Mouse (Mus musculus): ENCODE data around the gene Msl1.

DNA sequence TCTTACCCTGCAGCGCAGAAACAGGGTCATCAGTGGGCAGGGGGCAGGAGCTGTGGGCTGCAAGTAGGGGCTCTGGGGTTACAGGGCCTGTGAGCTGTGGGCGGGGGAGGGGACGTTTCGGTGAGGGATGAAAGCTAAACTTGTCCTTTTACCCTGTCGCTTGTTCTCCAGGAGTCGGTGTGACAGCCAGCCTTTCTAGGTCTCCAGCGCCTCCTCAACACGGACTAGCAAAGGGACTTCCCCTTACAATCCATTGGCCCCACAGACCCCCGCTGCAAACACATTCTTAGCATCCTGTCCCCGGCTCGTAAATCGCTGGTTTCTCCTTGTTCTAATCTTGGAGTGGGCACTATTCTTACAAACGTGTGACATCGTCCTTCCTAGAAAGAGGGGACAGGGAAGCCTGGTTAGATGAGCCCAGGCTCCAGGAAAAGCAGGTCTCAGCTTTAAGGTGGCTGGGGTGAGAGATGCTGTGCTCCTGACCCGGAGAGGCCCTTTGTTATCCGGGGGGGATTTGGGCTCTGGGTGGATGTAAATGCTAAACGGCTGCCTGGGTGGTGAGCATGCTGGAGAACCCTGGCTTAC, 12.6 kb upstream of the Msl1 start:
- TF ChIP-seq POLR2A (IDR thresholded peaks at IDR 0.05; ENCODE audit: low read depth, low read length) (no peak), CTCF (IDR thresholded peaks at IDR 0.05; ENCODE audit: borderline replicate concordance, insufficient read depth, low read length) (no peak)
